Mouse (Mus musculus) small intestine, adult 2 months (tissue): ENCODE measurements around the gene Rtn2. TPM values are rescaled to one million over a fixed set of nuclear protein-coding genes. Genes with fewer than 3 reads are reported as not detected.

Experiments used
- H3K27ac ChIP-seq: fragments of 200-500 bp; 2 replicates; pipeline ENCODE4 v1.5.1; 2012; ENCODE audit warnings: low read depth, low read length, control low read depth, inconsistent platforms; ENCODE audit not compliant: insufficient read depth
- H3K27me3 ChIP-seq: fragments of 200-500 bp; 2 replicates; pipeline ENCODE4 v1.6.1; 2012; ENCODE audit warnings: mild to moderate bottlenecking, moderate library complexity, low read length, inconsistent platforms; ENCODE audit not compliant: control insufficient read depth, insufficient read depth
- H3K36me3 ChIP-seq: fragments of 200-500 bp; 2 replicates; pipeline ENCODE4 v1.6.1; 2012; ENCODE audit warnings: mild to moderate bottlenecking, low read length, control low read depth, inconsistent platforms; ENCODE audit not compliant: control insufficient read depth, insufficient read depth
- H3K4me1 ChIP-seq: fragments of 200-500 bp; 2 replicates; pipeline ENCODE4 v1.6.1; 2012; ENCODE audit warnings: low read length, inconsistent platforms, mixed read lengths; ENCODE audit not compliant: control insufficient read depth, insufficient read depth, insufficient read length
- H3K4me3 ChIP-seq: fragments of 200-500 bp; 2 replicates; pipeline ENCODE4 v1.5.1; 2012; ENCODE audit warnings: low read depth, mild to moderate bottlenecking, control low read depth, inconsistent platforms, low read length, moderate library complexity
- CTCF ChIP-seq: fragments of 200-500 bp; IDR thresholded peaks from 2 replicates; pipeline ENCODE4 v1.5.1; 2012; ENCODE audit warnings: low read depth, mild to moderate bottlenecking, control low read depth, inconsistent platforms, low read length, moderate library complexity, mixed read lengths; ENCODE audit not compliant: insufficient replicate concordance, insufficient read length; ENCODE audit errors: extremely low read depth
- POLR2A ChIP-seq: fragments of 200-500 bp; IDR thresholded peaks from 2 replicates; pipeline ENCODE4 v1.6.1; 2012; ENCODE audit warnings: low read depth, mild to moderate bottlenecking, control low read depth, inconsistent platforms, low read length, moderate library complexity
- WGBS: fragments of 180-500 bp; shearing (Covaris S2); methylation state at CpG from one replicate; pipeline ENCODE4 v1.1.7; 2018; 5-methylcytosine and 5-hydroxymethylcytosine counted together
- polyA plus RNA-seq: library from polyadenylated mRNA; depleted of rRNA; stranded (reverse); fragments of >200 nt; gene quantifications from 2 replicates; pipeline ENCODE4 v1.2.3, GENCODE M21; 2012

The Rtn2 gene
- polyA plus RNA-seq, 1 experiment, result 11.7 TPM

GRCm38 (mm10) chr7:19267051-19267450 lies 15.4 kb upstream of the Rtn2 start:
- TF ChIP-seq POLR2A, result no peak
- TF ChIP-seq CTCF, result no peak
- peaks cover 36% of the 10 kb centered on the region for H3K36me3 ChIP-seq
- H3K27me3 ChIP-seq, result no peaks in the 10 kb centered on the region
- peaks cover 38% of the 10 kb centered on the region for H3K4me1 ChIP-seq
- whole genome bisulfite sequencing, result 16% methylated on average over 10 of the region's 10 CpGs
- H3K27ac ChIP-seq, result peak overlapping the region; percentile 92
- H3K4me3 ChIP-seq, result peak overlapping the region; percentile 33

GRCm38 (mm10) chr7:19268993-19269681 lies 13.3 kb upstream of the Rtn2 start:
- peaks cover 19% of the 10 kb centered on the region for H3K36me3 ChIP-seq
- 10% methylated on average over 10 of the region's 10 CpGs for WGBS
- peaks cover 41% of the 10 kb centered on the region for H3K4me1 ChIP-seq
- no peak for TF ChIP-seq CTCF
- no peak for TF ChIP-seq POLR2A
- no peaks in the 10 kb centered on the region for H3K27me3 ChIP-seq
- H3K4me3 ChIP-seq, result peak overlapping the region; percentile 95
- H3K27ac ChIP-seq, result peak overlapping the region; percentile 92

- peaks cover 34% of the 10 kb centered on the region for H3K4me1 ChIP-seq
- 0 out of 2 replicates have a peak, but pooled peaks have one; percentile 30 for TF ChIP-seq POLR2A
- TF ChIP-seq CTCF, result no peak
- H3K27ac ChIP-seq, result peak overlapping the region; percentile 96
- H3K4me3 ChIP-seq, result peak overlapping the region; percentile 95
- peaks cover 12% of the 10 kb centered on the region for H3K36me3 ChIP-seq
- 1% methylated on average over 19 of the region's 19 CpGs for WGBS
- no peaks in the 10 kb centered on the region for H3K27me3 ChIP-seq
Measured at GRCm38 (mm10) chr7:19269721-19270441, 12.5 kb upstream of the Rtn2 start.

GRCm38 (mm10) chr7:19270509-19271237 lies 11.8 kb upstream of the Rtn2 start:
- Histone ChIP-seq H3K4me3 (peak overlapping the region; percentile 95), H3K27ac (peak overlapping the region; percentile 96), H3K36me3 (peaks cover 10% of the 10 kb centered on the region), H3K27me3 (no peaks in the 10 kb centered on the region), H3K4me1 (peaks cover 27% of the 10 kb centered on the region)
- under 1% methylated on average over 20 of the region's 21 CpGs for WGBS
- TF ChIP-seq POLR2A (0 out of 2 replicates have a peak, but pooled peaks have one; percentile 18), CTCF (no peak)

- Histone ChIP-seq H3K4me1 (peaks cover 20% of the 10 kb centered on the region), H3K27me3 (no peaks in the 10 kb centered on the region), H3K4me3 (peak within 1 kb of the TSS; percentile 95), H3K36me3 (peaks cover 10% of the 10 kb centered on the region), H3K27ac (peak within 1 kb of the TSS; percentile 96)
- no peak for TF ChIP-seq CTCF
- TF ChIP-seq POLR2A, result peak; percentile 98
- under 1% methylated on average over 62 of the region's 62 CpGs for WGBS
Measured at GRCm38 (mm10) chr7:19271238-19272172, 10.9 kb upstream of the Rtn2 start, which contains the start of gene Vasp. Vasp (minus strand) TSS chr7:19271817.

GRCm38 (mm10) chr7:19272173-19272764 lies 10.2 kb upstream of the Rtn2 start:
- Histone ChIP-seq H3K27me3 (no peaks in the 10 kb centered on the region), H3K4me3 (peak overlapping the region; percentile 95), H3K36me3 (peaks cover 10% of the 10 kb centered on the region), H3K27ac (peak overlapping the region; percentile 96), H3K4me1 (peaks cover 16% of the 10 kb centered on the region)
- 1% methylated on average over 36 of the region's 36 CpGs for WGBS
- TF ChIP-seq CTCF, result no peak
- peak; percentile 55 for TF ChIP-seq POLR2A
